Mouse (Mus musculus) right cerebral cortex, postnatal 14 days (tissue): ENCODE measurements at regions not wholly inside any gene's neighbourhood (a gene's known extent, or its start where the extent isn't known, plus 50 kb on each side); places are given as distances from the start of the nearest gene placed in this dataset.

Experiments
- DNase-seq: peaks from one replicate; pipeline ENCODE4 v3.0.0; 2022

- no peak for DNase-seq
Measured at GRCm38 (mm10) chr19:16075512-16076086, 57.0 kb upstream of the Gnaq start.

DNA sequence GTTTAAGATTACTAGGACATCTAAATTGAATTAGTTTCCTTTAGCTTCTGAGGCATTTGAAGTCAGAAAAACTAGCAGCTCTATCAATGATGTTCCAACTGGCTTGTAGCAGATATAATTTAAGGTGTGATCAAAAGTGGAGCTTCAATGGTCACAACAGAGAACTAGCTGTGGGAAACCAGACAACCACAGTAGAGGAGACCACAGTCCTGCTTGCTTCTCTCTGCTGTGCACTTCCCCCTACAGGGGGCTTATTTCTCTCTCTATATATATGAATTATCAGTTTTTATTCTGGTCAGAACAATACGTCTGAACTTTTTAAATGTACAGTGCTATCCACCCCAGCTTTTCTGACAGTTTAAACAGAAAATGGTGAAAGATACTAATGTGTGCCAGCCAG is 57.6 kb upstream of the Gnaq start:
- DNase-seq: no peak

GRCm38 (mm10) chr19:16067314-16067713 is 65.3 kb upstream of the Gnaq start:
- no peak for DNase-seq

GRCm38 (mm10) chr19:16064911-16065310 is 67.7 kb upstream of the Gnaq start:
- no peak for DNase-seq

- peak; percentile 79 for DNase-seq
Measured at GRCm38 (mm10) chr19:16063916-16064580, 68.6 kb upstream of the Gnaq start.

DNA sequence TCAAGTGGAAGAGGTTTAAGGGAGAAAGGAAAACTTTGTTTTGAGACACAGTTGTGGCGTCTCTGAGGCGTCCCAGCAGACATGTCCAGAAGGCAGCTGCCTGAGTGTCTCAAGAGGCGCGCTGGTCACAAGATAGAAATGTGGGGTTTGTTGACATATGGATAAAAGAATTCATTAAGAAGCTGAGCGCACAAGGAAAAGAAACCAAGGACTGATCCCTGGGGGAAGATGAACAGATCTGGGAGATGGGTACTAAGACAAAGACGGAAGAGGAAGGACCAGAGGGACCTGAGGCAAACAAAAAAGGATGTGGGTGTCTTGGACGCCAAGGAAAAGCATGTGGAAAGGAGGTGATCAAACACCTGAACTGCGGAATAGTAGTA is 69.1 kb upstream of the Gnaq start:
- DNase-seq: no peak

- no peak for DNase-seq
Measured at GRCm38 (mm10) chr19:16061821-16062220, 70.8 kb upstream of the Gnaq start.

DNA sequence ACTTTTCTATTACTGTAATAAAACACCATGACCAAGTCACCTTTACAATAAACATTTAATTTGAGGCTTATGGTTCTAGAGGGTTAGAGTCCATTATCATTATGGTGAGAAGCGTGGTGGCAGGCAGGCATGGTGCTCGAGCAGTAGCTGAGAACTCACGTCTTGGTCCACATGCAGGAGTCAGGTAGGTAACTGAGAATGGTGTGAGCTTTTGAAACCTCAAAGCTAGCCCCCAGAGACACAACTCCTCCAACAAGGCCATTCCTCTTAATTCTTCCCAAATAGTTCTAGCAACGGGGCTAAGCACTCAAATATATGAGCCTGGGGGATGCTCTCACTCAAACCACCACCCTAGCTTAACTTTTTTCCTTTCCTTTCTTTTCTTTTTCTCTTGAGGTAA is 73.6 kb upstream of the Gnaq start:
- DNase-seq: no peak

DNA sequence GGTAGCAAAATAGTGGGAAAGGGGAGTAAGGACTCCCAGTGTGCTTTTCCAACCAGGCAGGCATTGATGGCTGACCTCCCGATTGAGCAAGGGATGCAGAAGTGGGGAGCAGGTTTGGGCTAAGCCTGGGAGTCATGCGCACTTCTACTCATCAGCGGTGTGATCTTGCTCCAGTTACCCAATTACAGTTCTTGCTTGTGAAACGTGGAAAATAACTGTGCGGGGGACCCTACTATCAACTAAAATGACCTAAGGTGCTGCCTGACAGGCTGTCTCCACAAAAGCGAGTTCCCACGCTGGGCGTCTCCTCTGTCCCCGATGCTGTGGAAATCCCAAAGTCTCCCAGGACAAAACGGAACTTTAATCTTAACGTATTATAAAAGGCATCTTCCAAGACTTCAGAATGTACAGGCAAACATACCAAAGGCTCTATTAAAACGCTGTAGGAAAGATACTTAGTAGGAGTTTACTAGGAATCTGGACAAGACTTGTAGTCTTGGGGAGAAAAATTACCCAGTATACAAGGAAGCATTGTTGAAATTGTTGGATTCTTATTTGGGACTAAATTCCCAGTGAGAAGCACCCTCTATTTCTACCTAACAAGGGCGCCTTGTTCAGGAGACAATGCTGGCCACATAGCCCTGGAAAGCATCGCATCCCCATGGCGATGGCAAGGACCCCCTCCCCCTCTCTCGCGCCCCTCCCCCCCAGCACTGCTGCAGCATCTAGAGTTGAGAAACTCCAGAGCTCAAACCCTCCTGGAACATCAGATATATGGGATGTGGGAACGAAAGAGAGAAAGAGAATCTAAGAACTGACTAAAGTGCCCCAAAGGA is 65.6 kb upstream of the Cep78 start:
- DNase-seq: peak; percentile 36

GRCm38 (mm10) chr19:16049646-16050045 is 64.9 kb upstream of the Cep78 start:
- DNase-seq: no peak

GRCm38 (mm10) chr19:16046977-16047376 is 62.2 kb upstream of the Cep78 start:
- DNase-seq: no peak

DNA sequence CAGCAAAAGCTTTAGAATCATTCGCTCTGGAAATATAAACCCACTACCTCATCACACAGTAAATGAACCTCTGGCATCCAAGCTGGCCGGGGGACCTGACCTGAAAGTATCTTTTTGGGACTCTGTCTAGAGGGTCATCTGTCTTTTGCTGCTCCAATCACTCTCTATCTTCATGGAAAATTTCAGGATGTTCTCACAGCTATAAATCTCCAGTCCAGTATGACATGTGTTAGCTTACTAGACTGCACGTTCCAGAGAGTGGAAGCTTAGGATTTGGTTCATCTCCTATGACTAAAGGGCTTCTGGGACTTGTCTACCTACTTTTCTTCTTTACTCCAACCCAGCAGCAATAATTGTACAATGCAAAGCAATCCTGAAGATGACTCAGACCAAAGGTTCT is 60.5 kb upstream of the Cep78 start:
- DNase-seq: no peak

- DNase-seq: no peak
Measured at GRCm38 (mm10) chr19:16044169-16044568, 59.4 kb upstream of the Cep78 start.

GRCm38 (mm10) chr19:16043007-16043406 is 58.2 kb upstream of the Cep78 start:
- DNase-seq: no peak

DNA sequence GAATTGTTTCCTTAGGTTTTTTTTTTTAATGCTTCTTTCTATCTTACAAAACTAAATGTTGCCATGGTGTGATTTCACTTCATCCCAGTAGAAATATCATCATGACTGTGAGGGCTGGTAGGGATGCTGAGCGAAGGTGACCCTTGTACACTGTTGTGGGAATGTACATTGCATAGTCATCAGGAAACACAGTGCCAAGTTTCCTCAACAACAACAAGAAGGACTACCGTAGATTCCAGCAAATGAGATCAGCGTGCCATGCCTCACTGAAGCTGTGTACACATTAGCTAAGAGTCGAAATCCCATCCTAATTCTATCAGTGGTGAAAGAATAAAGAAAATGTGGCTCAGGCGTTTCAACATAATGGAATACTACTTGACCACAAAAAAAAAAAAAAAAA is 57.1 kb upstream of the Cep78 start:
- DNase-seq: no peak

DNA sequence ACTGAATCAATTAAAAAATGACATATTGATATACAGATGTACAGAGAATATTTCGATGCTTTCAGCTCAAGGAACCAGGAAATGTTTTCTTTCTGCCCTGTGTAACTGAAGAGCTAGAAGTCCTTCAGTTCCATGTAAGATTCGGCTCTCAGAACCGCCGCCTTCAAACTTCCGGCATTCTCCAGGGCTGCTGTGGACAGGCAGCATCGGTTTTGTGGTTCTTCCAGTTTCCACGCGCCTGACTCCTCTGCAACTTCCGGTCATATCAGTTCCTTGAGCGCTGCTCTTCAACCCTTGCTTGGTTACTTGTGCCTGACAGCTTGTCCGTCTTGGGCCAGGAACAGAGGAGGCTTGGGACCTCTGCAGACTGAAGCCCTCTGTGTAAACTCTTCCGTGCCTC is 53.0 kb upstream of the Cep78 start:
- DNase-seq: no peak
